Mouse (Mus musculus) lung, postnatal 0 days (tissue): ENCODE data around the gene Mdm2. TPM values are rescaled to one million over a fixed set of nuclear protein-coding genes. Genes with fewer than 3 reads are reported as not detected.
"Not testable (repeated sequence)": the region's sequence is repeated elsewhere in the genome, so short reads cannot be mapped to it uniquely, and the experiment has no call there.

Experiments used
- ATAC-seq: fragments of 200-750 bp; cut with Nextera tagmentation; 2 replicates; pipeline ENCODE4 v1.8.0; 2017; ENCODE audit warnings: moderate library complexity
- DNase-seq: peaks from one replicate; pipeline ENCODE4 v3.0.0-alpha.2; 2016; ENCODE audit warnings: low spot score
- H3K27ac ChIP-seq: fragments of 300-500 bp; sonication (generic); 2 replicates; pipeline ENCODE4 v1.5.1; 2014; ENCODE audit warnings: antibody characterized with exemption, mild to moderate bottlenecking, low read length, mixed read lengths
- H3K27me3 ChIP-seq: fragments of 300-500 bp; sonication (generic); replicated peaks from 2 replicates; pipeline ENCODE4 v1.6.1; 2014; ENCODE audit warnings: low read length, mixed read lengths; ENCODE audit not compliant: insufficient read depth
- H3K36me3 ChIP-seq: fragments of 300-500 bp; sonication (generic); 2 replicates; pipeline ENCODE4 v1.6.1; 2014; ENCODE audit warnings: low read length, mixed read lengths; ENCODE audit not compliant: insufficient read depth
- H3K4me1 ChIP-seq: fragments of 300-500 bp; sonication (generic); 2 replicates; pipeline ENCODE4 v1.6.1; 2014; ENCODE audit warnings: antibody characterized with exemption, low read depth, low read length, mixed read lengths; ENCODE audit not compliant: insufficient read depth
- H3K4me2 ChIP-seq: fragments of 300-500 bp; sonication (generic); replicated peaks from 2 replicates; pipeline ENCODE4 v1.6.1; 2014; ENCODE audit warnings: low read depth, mild to moderate bottlenecking, low read length, moderate library complexity, mixed read lengths
- H3K4me3 ChIP-seq: fragments of 300-500 bp; sonication (generic); 2 replicates; pipeline ENCODE4 v1.5.1; 2014; ENCODE audit warnings: low read depth, low read length
- H3K9ac ChIP-seq: fragments of 300-500 bp; sonication (generic); replicated peaks from 2 replicates; pipeline ENCODE4 v1.6.1; 2014; ENCODE audit warnings: low read depth, mild to moderate bottlenecking
- H3K9me3 ChIP-seq: fragments of 300-500 bp; sonication (generic); 2 replicates; pipeline ENCODE4 v1.6.1; 2016; ENCODE audit warnings: low read length, mixed read lengths
- CTCF ChIP-seq: IDR thresholded peaks from 2 replicates; pipeline ENCODE4 v1.5.1; 2016; ENCODE audit warnings: antibody characterized with exemption, mild to moderate bottlenecking
- EP300 ChIP-seq: IDR thresholded peaks from 2 replicates; pipeline ENCODE4 v1.6.1; 2016; ENCODE audit warnings: antibody characterized with exemption, mild to moderate bottlenecking, control low read depth
- WGBS: fragments of 180-500 bp; shearing (Covaris S2); extraction: QIAGEN DNeasy Blood & Tissue Kit; methylation state at CpG from one replicate; pipeline ENCODE4 v1.1.7; 2014; 5-methylcytosine and 5-hydroxymethylcytosine counted together
- polyA plus RNA-seq: library from polyadenylated mRNA; unstranded; fragments of >200 nt; fragmentation: Nextera tagmentation; extraction: Ambion mirVana; gene quantifications from 2 replicates; pipeline ENCODE4 v1.2.1, GENCODE M21; 2015

Mdm2 gene
- polyA plus RNA-seq, 1 experiment from 2014 or later, result 22.7 TPM

DNA sequence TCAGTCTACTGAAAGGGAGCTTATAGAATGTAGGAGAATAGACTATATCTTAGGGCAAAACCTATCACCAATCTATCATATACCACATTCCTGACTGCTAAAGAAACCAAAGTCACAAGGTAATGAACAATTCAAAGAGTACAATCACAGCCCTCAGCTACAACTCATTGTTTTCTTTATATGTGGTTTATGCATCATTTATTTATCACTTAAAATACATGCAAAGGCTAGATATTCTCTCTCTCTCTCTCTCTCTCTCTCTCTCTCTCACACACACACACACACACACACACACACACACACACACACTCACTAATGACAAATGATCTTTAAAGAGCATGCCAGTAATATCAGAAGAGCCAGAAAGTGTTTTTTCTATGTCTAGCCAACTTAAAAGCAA, 4.8 kb downstream of the Mdm2 start:
- H3K9ac ChIP-seq, result no peak overlapping the region
- no peak overlapping the region for H3K27ac ChIP-seq
- no peaks in the 10 kb centered on the region for H3K27me3 ChIP-seq
- ATAC-seq (no peak), DNase-seq (no peak)
- peaks cover 25% of the 10 kb centered on the region for H3K36me3 ChIP-seq
- TF ChIP-seq CTCF (no peak), EP300 (no peak)
- no peak overlapping the region for H3K4me3 ChIP-seq
- H3K4me2 ChIP-seq, result no peak overlapping the region
- 0 out of 2 replicates have a peak, but pooled peaks cover 4% of the 10 kb centered on the region for H3K4me1 ChIP-seq
- no peaks in the 10 kb centered on the region for H3K9me3 ChIP-seq

DNA sequence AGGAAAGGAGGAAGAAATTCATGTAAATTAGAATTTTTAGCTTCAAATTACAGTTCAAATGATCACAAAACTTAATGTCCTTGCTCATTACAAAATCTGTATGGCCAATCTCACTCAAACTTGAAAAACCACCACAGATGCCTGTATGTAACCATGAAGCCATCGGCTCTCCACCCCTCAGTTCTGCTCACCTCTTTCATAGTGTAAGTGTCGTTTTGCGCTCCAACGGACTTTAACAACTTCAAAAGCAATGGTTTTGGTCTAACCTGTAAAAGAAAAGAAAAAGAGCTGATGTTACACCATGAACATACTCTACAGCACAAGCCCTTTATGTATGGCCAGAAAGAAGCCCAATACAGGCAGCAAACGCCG, 5.6 kb downstream of the Mdm2 start:
- WGBS, result 94% methylated on average over 6 of the region's 6 CpGs
- Histone ChIP-seq H3K4me2 (no peak overlapping the region), H3K4me3 (no peak overlapping the region), H3K9ac (no peak overlapping the region), H3K9me3 (no peaks in the 10 kb centered on the region), H3K27me3 (no peaks in the 10 kb centered on the region), H3K36me3 (peaks cover 26% of the 10 kb centered on the region), H3K4me1 (0 out of 2 replicates have a peak, but pooled peaks cover 4% of the 10 kb centered on the region), H3K27ac (no peak overlapping the region)
- DNase-seq, result no peak
- TF ChIP-seq EP300, result no peak
- no peak for TF ChIP-seq CTCF
- ATAC-seq, result no peak

DNA sequence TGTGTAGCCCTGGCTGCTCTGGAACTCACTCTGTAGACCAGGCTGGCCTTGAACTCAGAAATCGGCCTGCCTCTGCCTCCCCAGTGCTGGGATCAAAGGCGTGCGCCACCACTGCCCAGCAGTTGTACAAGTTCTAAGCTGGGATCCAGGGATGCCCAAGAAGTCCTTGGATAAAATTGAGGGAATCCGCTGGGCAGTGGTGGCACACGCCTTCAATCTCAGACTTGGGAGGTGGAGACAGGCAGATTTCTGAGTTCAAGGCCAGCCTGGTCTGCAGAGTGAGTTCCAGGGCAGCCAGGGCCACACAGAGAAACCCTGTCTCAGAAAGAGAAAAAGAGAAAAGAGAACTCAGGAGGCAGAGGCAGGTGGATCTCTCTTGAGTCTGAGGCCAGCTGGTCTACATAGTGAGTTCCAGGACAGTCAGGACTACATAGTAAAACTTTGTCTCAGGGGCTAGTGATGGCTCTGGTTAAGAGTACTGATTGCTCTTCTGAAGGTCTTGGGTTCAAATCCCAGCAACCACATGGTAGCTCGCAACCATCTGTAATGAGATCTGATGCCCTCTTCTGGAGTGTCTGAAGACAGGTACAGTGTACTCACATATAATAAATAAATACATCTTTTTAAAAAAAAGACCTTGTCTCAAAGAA, 6.1 kb downstream of the Mdm2 start:
- not testable (repeated sequence) for H3K9me3 ChIP-seq, ATAC-seq, H3K4me3 ChIP-seq, H3K27ac ChIP-seq, H3K27me3 ChIP-seq, H3K4me1 ChIP-seq, DNase-seq, H3K4me2 ChIP-seq, H3K9ac ChIP-seq
- WGBS, result 93% methylated on average over 6 of the region's 6 CpGs
- H3K36me3 ChIP-seq, result peaks cover 31% of the 10 kb centered on the region

DNA sequence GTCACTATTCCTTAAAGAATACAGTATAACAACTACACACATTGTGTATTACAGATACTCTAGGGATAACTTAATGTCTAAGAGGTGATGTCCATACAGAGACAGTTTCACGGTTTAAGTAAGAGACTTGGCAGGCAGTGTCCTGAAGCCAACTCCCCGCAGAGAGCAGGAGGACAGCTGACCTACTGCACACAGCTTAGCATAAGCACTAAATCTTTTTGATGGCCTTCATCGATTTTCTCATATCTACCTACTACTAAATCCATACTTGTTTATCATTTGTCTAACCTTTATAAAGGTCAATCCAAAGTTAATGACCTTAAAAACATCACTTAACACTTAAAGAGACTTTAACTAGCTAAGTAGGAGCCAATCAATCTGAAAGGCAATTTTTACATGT, 7.1 kb downstream of the Mdm2 start:
- Histone ChIP-seq H3K9ac (no peak overlapping the region), H3K9me3 (no peaks in the 10 kb centered on the region), H3K4me1 (no peaks in the 10 kb centered on the region), H3K27ac (no peak overlapping the region), H3K4me3 (no peak overlapping the region), H3K27me3 (no peaks in the 10 kb centered on the region), H3K36me3 (peaks cover 38% of the 10 kb centered on the region), H3K4me2 (no peak overlapping the region)
- no peak for ATAC-seq
- no peak for DNase-seq
- TF ChIP-seq CTCF (no peak), EP300 (no peak)
- 87% methylated on average over 3 of the region's 3 CpGs for WGBS

DNA sequence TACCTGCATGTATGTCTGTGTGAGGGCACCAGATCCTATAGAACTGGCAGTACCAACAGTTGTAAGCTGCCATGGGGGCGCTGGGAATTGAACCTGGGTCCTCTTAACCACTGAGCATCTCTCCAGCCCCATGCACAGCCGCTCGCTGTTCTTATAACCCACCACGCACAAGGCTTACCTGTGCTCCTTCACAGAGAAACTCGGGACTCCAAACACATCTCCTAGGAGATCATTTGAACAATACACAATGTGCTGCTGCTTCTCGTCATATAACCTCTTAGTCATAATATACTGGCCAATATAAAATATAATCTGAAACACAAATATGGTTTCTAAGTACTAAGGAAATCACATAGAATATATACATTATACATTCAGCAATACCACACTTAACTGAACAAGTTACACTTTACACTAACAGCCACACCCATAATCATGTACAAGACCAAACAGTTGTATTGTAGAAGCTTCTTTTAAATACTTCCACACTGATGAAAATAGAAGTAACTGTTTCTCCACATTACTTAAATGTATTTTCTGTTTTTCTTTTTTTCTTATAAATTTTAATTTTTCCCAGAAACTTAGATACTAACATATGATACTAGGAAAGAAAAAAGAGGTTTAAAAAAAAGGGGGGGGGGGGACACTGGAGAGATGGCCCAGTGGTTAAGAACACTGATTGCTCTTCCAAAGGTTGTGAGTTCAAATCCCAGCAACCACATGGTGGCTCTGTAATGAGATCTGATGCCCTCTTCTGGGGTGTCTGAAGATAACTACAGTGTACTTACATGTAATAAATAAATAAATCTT, 8.3 kb downstream of the Mdm2 start:
- Histone ChIP-seq H3K4me2 (no peak overlapping the region), H3K9ac (no peak overlapping the region), H3K27ac (no peak overlapping the region), H3K4me1 (no peaks in the 10 kb centered on the region), H3K36me3 (peaks cover 48% of the 10 kb centered on the region), H3K4me3 (no peak overlapping the region), H3K9me3 (no peaks in the 10 kb centered on the region), H3K27me3 (no peaks in the 10 kb centered on the region)
- WGBS, result 97% methylated on average over 6 of the region's 6 CpGs
- DNase-seq (no peak), ATAC-seq (no peak)
- TF ChIP-seq EP300 (no peak), CTCF (no peak)

DNA sequence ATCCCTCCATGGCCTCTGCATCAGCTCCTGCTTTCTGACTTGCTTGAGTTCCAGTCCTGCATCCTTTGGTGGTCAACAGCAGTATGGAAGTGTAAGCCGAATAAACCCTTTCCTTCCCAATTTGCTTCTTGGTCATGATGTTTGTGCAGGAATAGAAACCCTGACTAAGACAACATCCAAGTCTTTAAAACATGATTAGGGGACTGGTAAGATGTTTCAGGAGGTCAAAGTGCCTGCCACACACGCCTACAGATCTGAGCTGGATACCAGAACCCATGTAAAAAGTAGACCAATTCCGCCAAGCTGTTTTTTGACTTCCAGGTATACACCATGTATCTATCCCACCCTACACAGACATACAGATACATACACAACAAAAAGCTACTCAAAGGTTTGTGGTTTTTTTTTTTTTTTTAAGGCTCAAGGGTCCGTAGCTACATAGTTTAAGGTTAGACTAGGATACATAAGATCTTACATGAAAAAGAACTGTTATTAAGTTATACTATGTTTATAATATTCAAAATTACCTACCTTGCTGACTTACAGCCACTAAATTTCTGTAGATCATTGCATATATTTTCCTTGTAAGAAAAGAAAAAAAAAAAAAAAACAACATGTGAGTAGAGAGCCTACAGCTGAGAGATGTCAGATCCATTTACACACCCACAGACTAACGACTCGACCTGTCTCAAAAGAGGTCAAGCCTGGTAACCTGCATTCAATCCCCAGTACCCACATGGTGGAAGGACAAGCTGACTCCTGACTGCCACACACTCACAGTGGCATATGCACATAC, 9.3 kb downstream of the Mdm2 start:
- 90% methylated on average over 6 of the region's 6 CpGs for WGBS

More for the DNA sequence above, 9.3 kb downstream of the Mdm2 start:
- Histone ChIP-seq H3K4me1 (no peaks in the 10 kb centered on the region), H3K36me3 (peaks cover 58% of the 10 kb centered on the region), H3K27me3 (no peaks in the 10 kb centered on the region), H3K4me2 (no peak overlapping the region), H3K9me3 (no peaks in the 10 kb centered on the region), H3K9ac (no peak overlapping the region), H3K4me3 (no peak overlapping the region), H3K27ac (no peak overlapping the region)
- TF ChIP-seq EP300, result no peak
- no peak for TF ChIP-seq CTCF
- no peak for ATAC-seq
- DNase-seq, result no peak
